Mouse (Mus musculus) megakaryocyte-erythroid progenitor cell, adult 5-6 weeks (primary cell): ENCODE measurements around the gene Vmn1r113. TPM values are rescaled to one million over a fixed set of nuclear protein-coding genes. Genes with fewer than 3 reads are reported as not detected.
"Not testable (repeated sequence)": the region's sequence is repeated elsewhere in the genome, so short reads cannot be mapped to it uniquely, and the experiment has no call there.

Source experiments
- ATAC-seq: replicated peaks from 2 replicates; pipeline ENCODE4 v1.8.0; 2016; ENCODE audit warnings: mild to moderate bottlenecking, inconsistent platforms; ENCODE audit not compliant: severe bottlenecking, poor library complexity, low FRiP score, low TSS enrichment
- total RNA-seq, 2 experiments: library from RNA; stranded (forward) in 1 of 2; stranded (reverse) in 1 of 2; fragments of 200-1000, 215-1000 nt in 1 of 2; fragments of >200 nt in 1 of 2; fragmentation: Nextera tagmentation in 1 of 2; gene quantifications; 2 replicates each; pipeline ENCODE4 v1.2.3; 2014 to 2017

The Vmn1r113 gene
- total RNA-seq (2014; fragmentation: Nextera tagmentation), result not detected in 2 replicates
- not detected in 2 replicates for total RNA-seq (2017)

- not testable (repeated sequence) for ATAC-seq
Measured at GRCm38 (mm10) chr7:20786985-20787384, at the start of gene Vmn1r113. Vmn1r113 (plus strand) TSS chr7:20787285.

DNA sequence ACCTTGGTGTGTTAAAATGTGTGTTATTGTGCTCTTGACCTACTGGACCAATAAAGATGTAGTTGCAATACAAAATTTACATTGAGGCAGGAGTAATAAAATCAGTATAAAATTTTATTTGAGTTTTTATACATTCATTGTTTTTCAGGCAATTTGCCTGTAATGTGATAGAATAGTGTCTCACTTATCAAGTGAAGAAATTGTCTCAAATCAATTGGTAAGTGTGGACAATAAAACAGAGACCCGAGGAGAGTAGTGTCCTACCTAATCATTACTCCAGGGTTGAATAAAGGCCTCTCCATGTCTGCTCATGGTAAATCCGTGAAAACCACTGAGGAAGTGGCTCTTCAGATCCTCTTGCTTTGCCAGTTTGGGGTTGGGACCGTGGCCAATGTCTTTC, 16.2 kb upstream of the Vmn1r113 start, which contains the start of gene Vmn1r112:
Gene Vmn1r112 (plus strand): TSS at position 301 of the 400 bp plus-strand sequence.
- not testable (repeated sequence) for ATAC-seq

DNA sequence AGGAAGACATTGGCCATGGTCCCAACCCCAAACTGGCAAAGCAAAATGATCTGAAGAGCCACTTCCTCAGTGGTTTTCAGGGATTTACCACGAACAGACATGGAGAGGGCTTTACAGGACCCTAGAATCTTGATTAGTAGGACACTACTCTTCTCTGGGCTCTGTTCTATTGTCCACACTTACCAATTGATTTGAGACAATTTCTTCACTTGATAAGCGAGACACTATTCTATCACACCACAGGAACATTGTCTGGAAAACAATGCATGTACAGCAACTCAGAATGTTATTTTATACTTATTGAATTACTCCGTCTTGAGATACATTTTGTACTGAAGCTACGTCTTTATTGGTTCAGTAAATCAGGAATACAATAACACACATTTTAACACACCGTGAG, 25.0 kb downstream of the Vmn1r113 start, which contains the start of gene Vmn1r114:
Gene Vmn1r114 (minus strand): TSS at position 101 of the 400 bp plus-strand sequence.
- ATAC-seq, result not testable (repeated sequence)

Other genes starting within 250 kb of the Vmn1r113 start
- not detected in 2 replicates for gene Gm5726, start 241.5 kb upstream of the Vmn1r113 start, total RNA-seq (2014; fragmentation: Nextera tagmentation)
- not detected in 2 replicates for gene Gm5726, start 241.5 kb upstream of the Vmn1r113 start, total RNA-seq (2017)
- not detected in 2 replicates for gene Gm4141, start 211.0 kb upstream of the Vmn1r113 start, total RNA-seq (2014; fragmentation: Nextera tagmentation)
- gene Gm4141, start 211.0 kb upstream of the Vmn1r113 start, total RNA-seq (2017), result not detected in 2 replicates
- not detected in 2 replicates for gene Gm4513, start 188.3 kb upstream of the Vmn1r113 start, total RNA-seq (2014; fragmentation: Nextera tagmentation)
- gene Gm4513, start 188.3 kb upstream of the Vmn1r113 start, total RNA-seq (2017), result not detected in 2 replicates
- not detected in 2 replicates for gene Vmn1r107, start 118.4 kb upstream of the Vmn1r113 start, total RNA-seq (2014; fragmentation: Nextera tagmentation)
- gene Vmn1r107, start 118.4 kb upstream of the Vmn1r113 start, total RNA-seq (2017), result not detected in 2 replicates
- not detected in 2 replicates for gene Vmn1r111, start 84.1 kb upstream of the Vmn1r113 start, total RNA-seq (2014; fragmentation: Nextera tagmentation)
- not detected in 2 replicates for gene Vmn1r111, start 84.1 kb upstream of the Vmn1r113 start, total RNA-seq (2017)
- not detected in 2 replicates for gene Gm10668, start 56.7 kb upstream of the Vmn1r113 start, total RNA-seq (2014; fragmentation: Nextera tagmentation)
- not detected in 2 replicates for gene Gm10668, start 56.7 kb upstream of the Vmn1r113 start, total RNA-seq (2017)
- gene Vmn1r112, start 16.1 kb upstream of the Vmn1r113 start, total RNA-seq (2014; fragmentation: Nextera tagmentation), result not detected in 2 replicates
- not detected in 2 replicates for gene Vmn1r112, start 16.1 kb upstream of the Vmn1r113 start, total RNA-seq (2017)
- gene Vmn1r114, start 24.9 kb downstream of the Vmn1r113 start, total RNA-seq (2014; fragmentation: Nextera tagmentation), result not detected in 2 replicates
- gene Vmn1r114, start 24.9 kb downstream of the Vmn1r113 start, total RNA-seq (2017), result not detected in 2 replicates
- not detected in 2 replicates for gene Vmn1r115, start 57.7 kb downstream of the Vmn1r113 start, total RNA-seq (2014; fragmentation: Nextera tagmentation)
- gene Vmn1r115, start 57.7 kb downstream of the Vmn1r113 start, total RNA-seq (2017), result not detected in 2 replicates
- gene Vmn1r116, start 85.0 kb downstream of the Vmn1r113 start, total RNA-seq (2014; fragmentation: Nextera tagmentation), result not detected in 2 replicates
- gene Vmn1r116, start 85.0 kb downstream of the Vmn1r113 start, total RNA-seq (2017), result not detected in 2 replicates
- gene Vmn1r117, start 96.8 kb downstream of the Vmn1r113 start, total RNA-seq (2014; fragmentation: Nextera tagmentation), result not detected in 2 replicates
- not detected in 2 replicates for gene Vmn1r117, start 96.8 kb downstream of the Vmn1r113 start, total RNA-seq (2017)
- not detected in 2 replicates for gene Vmn1r118, start 125.1 kb downstream of the Vmn1r113 start, total RNA-seq (2014; fragmentation: Nextera tagmentation)
- gene Vmn1r118, start 125.1 kb downstream of the Vmn1r113 start, total RNA-seq (2017), result not detected in 2 replicates
- gene Vmn1r119, start 225.2 kb downstream of the Vmn1r113 start, total RNA-seq (2014; fragmentation: Nextera tagmentation), result not detected in 2 replicates
- not detected in 2 replicates for gene Vmn1r119, start 225.2 kb downstream of the Vmn1r113 start, total RNA-seq (2017)